Mouse (Mus musculus) liver, postnatal 0 days (tissue): ENCODE measurements around the gene Hba-a1. TPM values are rescaled to one million over a fixed set of nuclear protein-coding genes. Genes with fewer than 3 reads are reported as not detected.

Experiments
- ATAC-seq: fragments of 200-750 bp; cut with Nextera tagmentation; 2 replicates; pipeline ENCODE4 v1.8.0; 2017; ENCODE audit warnings: mild to moderate bottlenecking, moderate library complexity
- DNase-seq: peaks from one replicate; pipeline ENCODE4 v3.0.0-alpha.2; 2016
- H3K27ac ChIP-seq: fragments of 300-500 bp; sonication (generic); 2 replicates; pipeline ENCODE4 v1.5.1; 2014; ENCODE audit warnings: antibody characterized with exemption, moderate library complexity, mild to moderate bottlenecking, low read depth
- H3K27me3 ChIP-seq: fragments of 300-500 bp; sonication (generic); 2 replicates; pipeline ENCODE4 v1.6.1; 2014; ENCODE audit warnings: low read length, control low read depth, mixed read lengths; ENCODE audit not compliant: insufficient read depth
- H3K36me3 ChIP-seq: fragments of 300-500 bp; sonication (generic); replicated peaks from 2 replicates; pipeline ENCODE4 v1.6.1; 2014; ENCODE audit warnings: mild to moderate bottlenecking, control low read depth, low read length, moderate library complexity, mixed read lengths; ENCODE audit not compliant: insufficient read depth
- H3K4me1 ChIP-seq: fragments of 300-500 bp; sonication (generic); 2 replicates; pipeline ENCODE4 v1.6.1; 2014; ENCODE audit warnings: antibody characterized with exemption, mild to moderate bottlenecking, control low read depth; ENCODE audit not compliant: insufficient read depth
- H3K4me2 ChIP-seq: fragments of 300-500 bp; sonication (generic); 2 replicates; pipeline ENCODE4 v1.6.1; 2014; ENCODE audit warnings: low read depth, mild to moderate bottlenecking, low read length, moderate library complexity, mixed read lengths
- H3K4me3 ChIP-seq: fragments of 300-500 bp; sonication (generic); 2 replicates; pipeline ENCODE4 v1.5.1; 2014; ENCODE audit warnings: low read depth, low read length
- H3K9ac ChIP-seq: fragments of 300-500 bp; sonication (generic); replicated peaks from 2 replicates; pipeline ENCODE4 v1.6.1; 2014; ENCODE audit warnings: mild to moderate bottlenecking, moderate library complexity
- H3K9me3 ChIP-seq: fragments of 300-500 bp; sonication (generic); 2 replicates; pipeline ENCODE4 v1.6.1; 2016; ENCODE audit warnings: mild to moderate bottlenecking, control low read depth, low read length, mixed read lengths
- CTCF ChIP-seq: sonication (generic); IDR thresholded peaks from 2 replicates; pipeline ENCODE4 v1.5.1; 2016; ENCODE audit warnings: antibody characterized with exemption, low read depth
- EP300 ChIP-seq: IDR thresholded peaks from 2 replicates; pipeline ENCODE4 v1.6.1; 2016; ENCODE audit warnings: antibody characterized with exemption, low read depth, mild to moderate bottlenecking
- WGBS: fragments of 180-500 bp; shearing (Covaris S2); extraction: QIAGEN DNeasy Blood & Tissue Kit; methylation state at CpG from one replicate; pipeline ENCODE4 v1.1.7; 2014; ENCODE audit not compliant: insufficient replicate concordance; 5-methylcytosine and 5-hydroxymethylcytosine counted together
- polyA plus RNA-seq: library from polyadenylated mRNA; unstranded; fragments of >200 nt; fragmentation: Nextera tagmentation; extraction: Ambion mirVana; gene quantifications from 2 replicates; pipeline ENCODE4 v1.2.1, GENCODE M21; 2015

The Hba-a1 gene
- polyA plus RNA-seq, 1 experiment from 2014 or later: 32,136 TPM

- Histone ChIP-seq H3K36me3 (0 out of 2 replicates have a peak, but pooled peaks cover 3% of the 10 kb centered on the region), H3K4me1 (peaks cover 35% of the 10 kb centered on the region), H3K9ac (peak within 1 kb of the TSS; percentile 93), H3K4me2 (peak within 1 kb of the TSS; percentile 89), H3K27me3 (no peaks in the 10 kb centered on the region), H3K9me3 (no peaks in the 10 kb centered on the region), H3K27ac (peak within 1 kb of the TSS; percentile 97), H3K4me3 (peak within 1 kb of the TSS; percentile 76)
- WGBS: under 1% methylated on average over 54 of the region's 54 CpGs
- peak; percentile 96 for DNase-seq
- ATAC-seq: peak; percentile 92
- TF ChIP-seq EP300 (peak; percentile 51; the same call in 1 of the 2 replicates), CTCF (no peak)
Measured at GRCm38 (mm10) chr11:32267188-32267884, 16.0 kb upstream of the Hba-a1 start, which contains the start of gene Nprl3. Gene Nprl3, minus strand, starts transcription at chr11:32267707.

- ATAC-seq (peak; percentile 40), DNase-seq (no peak)
- Histone ChIP-seq H3K4me1 (peaks cover 35% of the 10 kb centered on the region), H3K4me2 (peak overlapping the region; percentile 89), H3K27ac (peak overlapping the region; percentile 97), H3K9ac (peak overlapping the region; percentile 93), H3K27me3 (no peaks in the 10 kb centered on the region), H3K9me3 (no peaks in the 10 kb centered on the region), H3K4me3 (peak overlapping the region; percentile 76), H3K36me3 (no peaks in the 10 kb centered on the region)
- 23% methylated on average over 5 of the region's 5 CpGs for WGBS
- TF ChIP-seq CTCF: no peak
- TF ChIP-seq EP300: 0 out of 2 replicates have a peak, but pooled peaks have one; percentile 9
Measured at GRCm38 (mm10) chr11:32267964-32268363, 15.3 kb upstream of the Hba-a1 start.

GRCm38 (mm10) chr11:32268952-32269351 is 14.4 kb upstream of the Hba-a1 start:
- peak; percentile 76 for ATAC-seq
- H3K4me2 ChIP-seq: peak overlapping the region; percentile 89
- H3K9ac ChIP-seq: peak overlapping the region; percentile 93
- peaks cover 35% of the 10 kb centered on the region for H3K4me1 ChIP-seq
- peak; percentile 71 for DNase-seq
- TF ChIP-seq CTCF (no peak), EP300 (peak; percentile 98)
- H3K36me3 ChIP-seq: no peaks in the 10 kb centered on the region
- peak overlapping the region; percentile 97 for H3K27ac ChIP-seq
- H3K9me3 ChIP-seq: no peaks in the 10 kb centered on the region
- no peaks in the 10 kb centered on the region for H3K27me3 ChIP-seq
- WGBS: 61% methylated on average over 5 of the region's 5 CpGs
- no peak overlapping the region for H3K4me3 ChIP-seq

- DNase-seq (no peak), ATAC-seq (no peak)
- Histone ChIP-seq H3K9me3 (no peaks in the 10 kb centered on the region), H3K4me2 (no peak overlapping the region), H3K36me3 (no peaks in the 10 kb centered on the region), H3K4me1 (peaks cover 24% of the 10 kb centered on the region), H3K4me3 (no peak overlapping the region), H3K27me3 (no peaks in the 10 kb centered on the region), H3K9ac (no peak overlapping the region), H3K27ac (no peak overlapping the region)
- TF ChIP-seq CTCF (no peak), EP300 (no peak)
- WGBS: 34% methylated on average over 4 of the region's 4 CpGs
Measured at GRCm38 (mm10) chr11:32271178-32271577, 12.1 kb upstream of the Hba-a1 start.

- ATAC-seq (no peak), DNase-seq (no peak)
- WGBS: 72% methylated on average over 3 of the region's 3 CpGs
- Histone ChIP-seq H3K36me3 (no peaks in the 10 kb centered on the region), H3K4me2 (no peak within 1 kb of the TSS), H3K4me3 (no peak within 1 kb of the TSS), H3K27me3 (peaks cover 19% of the 10 kb centered on the region; the same call in 1 of the 2 replicates), H3K4me1 (peaks cover 11% of the 10 kb centered on the region), H3K9ac (no peak within 1 kb of the TSS), H3K9me3 (no peaks in the 10 kb centered on the region), H3K27ac (no peak within 1 kb of the TSS)
- TF ChIP-seq EP300 (no peak), CTCF (no peak)
Measured at GRCm38 (mm10) chr11:32276347-32276746, 7.0 kb upstream of the Hba-a1 start, which contains the start of gene Hba-x. Gene Hba-x, plus strand, starts transcription at chr11:32276400.

- DNase-seq (no peak), ATAC-seq (no peak)
- 69% methylated on average over 21 of the region's 21 CpGs for WGBS
- Histone ChIP-seq H3K9me3 (no peaks in the 10 kb centered on the region), H3K36me3 (no peaks in the 10 kb centered on the region), H3K27ac (no peak overlapping the region), H3K9ac (no peak overlapping the region), H3K4me2 (no peak overlapping the region), H3K27me3 (peaks cover 19% of the 10 kb centered on the region; the same call in 1 of the 2 replicates), H3K4me3 (no peak overlapping the region), H3K4me1 (peaks cover 18% of the 10 kb centered on the region)
- no peak for TF ChIP-seq CTCF
- TF ChIP-seq EP300: no peak
Measured at GRCm38 (mm10) chr11:32277736-32278457, 5.4 kb upstream of the Hba-a1 start.
